Mouse (Mus musculus) neural tube, embryonic 10.5 days (tissue): ENCODE results near the gene Birc2.

ENCODE experiments used
- DNase-seq: peaks from one replicate; pipeline ENCODE4 v3.0.0-alpha.2; 2017; ENCODE audit warnings: low spot score; ENCODE audit errors: extremely low spot score

The Birc2 gene

DNA sequence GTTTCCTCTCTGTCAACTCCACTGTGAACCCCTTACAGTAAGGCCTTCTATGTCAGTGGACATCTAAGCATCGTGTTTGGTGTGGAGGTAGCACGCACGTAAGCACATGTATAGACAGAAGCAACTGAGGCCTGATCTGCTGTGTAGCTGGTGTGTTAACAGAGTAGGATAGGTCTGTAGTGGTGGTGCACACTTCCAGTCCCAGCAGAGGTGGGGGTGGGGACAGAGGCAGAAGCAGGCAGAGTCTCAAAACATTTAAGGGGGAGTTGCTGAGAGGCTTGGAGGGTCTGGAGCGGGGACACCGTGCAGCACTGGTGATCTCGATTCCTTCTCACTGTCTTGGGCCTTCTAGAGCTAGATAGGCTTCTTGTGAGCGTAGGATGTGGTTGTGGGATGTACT, 50.8 kb downstream of the Birc2 start:
- DNase-seq = no peak

DNA sequence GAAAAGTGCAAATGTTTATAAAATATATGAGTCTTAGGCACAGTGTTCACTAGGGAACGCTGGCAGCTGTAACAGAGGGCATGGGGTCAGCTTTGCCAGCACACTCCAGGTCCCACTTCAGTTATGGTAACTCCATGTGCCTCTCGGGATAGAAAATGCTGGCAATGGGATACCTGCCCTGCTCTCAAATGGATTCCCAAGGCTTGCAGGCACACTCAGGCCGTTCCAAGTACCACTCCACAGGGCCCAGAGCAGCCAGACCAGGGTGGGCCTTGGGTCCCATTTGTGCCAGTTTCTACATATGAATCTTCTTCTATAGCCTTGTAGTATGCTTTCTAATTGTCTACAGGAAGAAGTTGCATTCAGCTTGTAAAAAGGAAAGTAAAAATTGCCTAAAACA, 51.5 kb downstream of the Birc2 start:
- DNase-seq = no peak

DNA sequence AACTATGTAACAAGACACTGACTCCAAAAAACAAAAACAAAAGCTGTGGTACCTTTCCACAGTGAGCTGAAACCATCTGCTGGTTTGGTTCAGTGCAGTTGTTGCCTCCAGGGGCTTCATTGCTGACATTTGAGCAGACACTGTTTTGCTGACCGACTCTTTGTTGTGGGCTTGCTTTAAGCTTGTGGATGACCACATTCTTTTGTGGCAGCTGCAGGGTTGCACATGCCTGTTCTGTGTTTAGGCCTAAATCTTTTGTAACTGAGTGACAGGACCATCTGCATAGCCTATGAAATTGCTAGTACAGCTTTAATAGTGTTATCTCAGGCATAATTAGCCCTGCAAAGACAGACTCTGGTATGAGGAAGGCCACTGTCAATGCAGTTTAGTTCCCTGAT, 52.2 kb downstream of the Birc2 start:
- DNase-seq = no peak

DNA sequence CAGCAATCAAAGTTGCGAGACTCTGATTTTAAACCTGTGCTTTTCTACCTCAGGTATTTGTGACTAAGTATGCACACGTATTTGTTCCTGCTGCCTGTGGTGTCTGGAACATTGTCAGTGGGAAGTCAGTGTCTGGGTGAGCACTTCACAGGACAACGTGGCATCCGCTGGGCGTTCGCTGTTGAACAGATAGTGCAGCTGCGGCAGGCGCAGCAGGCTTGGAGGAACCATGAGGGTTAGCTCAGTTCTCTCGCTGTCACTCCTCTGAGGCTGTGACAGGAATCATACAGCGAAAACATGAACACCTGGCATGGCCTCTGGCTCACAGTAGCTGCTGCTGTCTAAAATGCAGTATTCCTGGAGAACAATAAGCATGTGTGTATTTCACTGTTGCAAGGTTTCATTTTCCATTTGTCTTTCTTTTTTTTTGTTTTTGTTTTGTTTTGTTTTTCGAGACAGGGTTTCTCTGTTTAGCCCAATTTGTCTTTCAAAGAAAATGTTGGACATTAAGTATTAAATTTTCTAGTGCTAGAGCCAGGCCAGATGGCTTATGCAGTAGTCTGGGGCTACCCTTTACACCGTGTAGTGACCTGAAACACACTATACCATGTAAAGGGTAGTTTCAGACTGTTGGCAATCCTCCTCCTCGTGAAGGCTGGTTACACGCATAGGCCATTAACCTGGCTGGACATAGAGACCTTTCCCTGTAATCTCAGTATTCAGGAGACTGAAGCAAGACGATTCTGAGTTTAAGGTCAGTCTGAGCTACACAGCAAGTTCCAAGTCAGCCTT, 52.8 kb downstream of the Birc2 start:
- DNase-seq = no peak

DNA sequence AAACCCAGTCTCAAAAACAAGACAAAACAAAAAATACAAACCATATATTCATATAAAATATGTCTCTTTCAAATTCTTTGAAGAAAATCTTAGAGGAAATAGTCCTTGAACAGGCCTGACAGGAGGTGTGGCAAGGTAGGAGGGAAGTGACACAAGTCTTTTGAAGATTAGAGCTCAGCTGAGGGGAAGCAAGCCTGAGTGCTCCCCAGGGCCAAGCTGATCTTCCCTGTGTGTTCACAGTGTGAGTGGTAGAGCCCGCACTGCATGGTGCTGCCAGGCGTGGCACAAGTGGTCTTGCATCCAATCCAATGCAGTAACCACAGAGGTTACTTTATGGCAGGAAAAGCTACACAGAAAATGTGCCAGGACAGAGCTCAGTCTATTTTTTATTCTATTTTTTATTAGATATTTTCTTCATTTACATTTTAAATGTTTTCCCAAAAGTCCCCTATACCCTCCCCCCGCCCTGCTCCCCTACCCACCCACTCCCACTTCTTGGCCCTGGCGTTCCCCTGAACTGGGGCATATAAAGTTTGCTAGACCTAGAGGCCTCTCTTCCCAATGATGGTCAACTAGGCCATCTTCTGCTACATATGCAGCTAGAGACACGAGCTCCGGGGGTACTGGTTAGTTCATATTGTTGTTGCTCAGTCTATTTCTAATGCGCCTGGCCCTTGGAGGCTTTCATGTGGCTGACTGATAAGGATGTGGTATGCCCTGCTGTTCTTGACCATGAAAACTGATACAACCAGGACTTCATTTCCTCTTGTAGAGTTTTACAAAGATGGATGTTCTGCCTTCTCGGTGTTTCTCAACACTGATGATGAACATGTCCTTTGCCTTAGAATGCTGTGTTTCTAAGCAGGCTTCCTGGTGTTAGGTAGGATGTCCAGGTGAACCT, 56.4 kb downstream of the Birc2 start:
- DNase-seq = no peak

DNA sequence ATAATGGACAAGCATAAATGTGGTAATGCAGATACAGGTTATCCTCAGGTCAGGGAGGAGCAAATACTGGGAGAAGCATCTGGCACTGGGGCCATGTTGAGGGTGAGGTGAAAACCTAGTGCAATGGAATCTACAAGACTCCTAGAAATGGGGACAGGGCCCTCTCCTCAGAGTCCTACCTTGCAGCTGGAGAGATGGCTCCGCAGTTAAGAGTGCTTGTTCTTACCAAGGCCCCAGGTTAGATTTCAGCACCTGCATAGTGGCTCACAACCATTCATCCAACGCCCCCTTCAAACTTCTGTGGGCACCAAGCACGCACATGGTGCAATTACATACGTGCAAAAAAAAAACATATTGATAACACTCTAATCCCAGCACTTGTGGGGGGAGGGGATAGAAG, 57.1 kb downstream of the Birc2 start:
- DNase-seq = no peak

DNA sequence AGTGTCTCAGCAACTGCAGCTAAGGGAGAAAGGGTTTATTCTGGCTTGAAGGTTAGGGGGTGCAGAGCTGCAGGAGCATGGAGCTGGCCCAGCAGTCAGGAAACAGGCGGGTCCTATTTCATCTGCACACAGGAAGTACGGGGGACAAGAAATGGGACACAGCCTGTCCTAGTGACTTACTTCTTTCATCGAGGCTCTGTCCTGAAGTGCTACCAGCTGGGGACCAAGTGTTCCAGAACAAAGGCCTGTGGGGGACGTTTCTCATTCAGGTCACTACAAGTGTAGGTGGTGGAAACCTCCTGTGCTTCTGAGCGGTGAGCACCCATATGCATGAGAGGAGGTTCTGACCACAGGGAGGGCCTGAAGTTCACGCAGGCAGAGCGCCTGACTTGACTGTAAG, 58.1 kb downstream of the Birc2 start:
- no peak for DNase-seq

DNA sequence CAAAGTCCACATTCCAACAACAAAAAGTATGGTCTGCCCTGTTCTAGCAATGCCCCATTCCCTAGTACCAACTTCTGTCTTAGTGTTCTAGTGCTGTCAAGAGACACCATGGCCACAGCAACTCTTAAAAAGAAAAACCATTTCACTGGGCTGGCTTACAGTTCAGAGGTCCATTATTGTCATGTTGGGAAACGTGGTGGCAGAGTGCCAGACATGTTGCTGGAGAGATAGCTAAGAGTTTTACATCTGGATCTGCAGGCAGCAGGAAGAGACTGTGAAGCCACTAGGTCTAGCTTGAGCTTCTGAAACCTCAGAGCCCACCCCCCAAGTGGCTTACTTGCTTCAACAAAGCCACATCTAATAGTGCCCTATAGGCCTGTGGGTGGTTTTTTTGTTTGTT, 59.2 kb downstream of the Birc2 start:
- DNase-seq = no peak

DNA sequence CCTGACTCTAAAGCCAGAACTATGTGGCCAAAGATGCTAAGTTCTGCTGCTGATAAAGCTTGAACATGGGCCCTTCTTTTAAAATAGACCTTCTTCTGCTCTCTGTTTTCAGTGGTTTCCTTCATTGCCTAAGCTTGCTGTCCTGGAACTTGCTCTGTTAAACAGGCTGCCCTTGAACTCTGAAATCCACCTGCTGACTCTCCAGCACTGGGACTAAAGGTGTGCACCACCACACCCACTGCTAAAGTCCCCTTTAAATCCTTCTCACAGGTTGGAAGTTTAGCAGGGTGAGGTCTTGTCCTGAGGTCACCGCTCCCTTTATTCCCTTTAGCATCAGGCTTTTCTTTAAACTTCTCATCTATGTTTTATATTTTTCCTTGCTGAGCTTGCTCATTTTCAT, 59.9 kb downstream of the Birc2 start:
- DNase-seq = no peak

DNA sequence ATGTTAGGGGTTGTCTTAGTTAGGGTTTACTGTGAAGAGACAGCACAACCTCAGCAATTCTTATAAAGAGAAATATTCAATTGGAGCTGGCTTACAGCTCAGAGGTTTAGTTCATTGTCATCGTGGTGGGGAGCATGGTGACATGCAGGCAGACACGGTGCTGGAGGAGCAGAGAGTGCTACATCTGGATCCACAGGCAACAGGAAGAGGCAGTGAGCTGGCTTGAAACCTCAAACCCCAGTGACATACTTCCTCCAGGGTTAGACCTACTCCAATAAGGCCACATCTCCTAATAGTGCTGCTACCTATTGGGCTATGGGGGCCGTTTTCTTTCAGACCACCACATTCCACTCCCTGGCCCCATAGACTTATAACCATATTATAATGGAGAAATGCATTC, 60.9 kb downstream of the Birc2 start:
- no peak for DNase-seq

DNA sequence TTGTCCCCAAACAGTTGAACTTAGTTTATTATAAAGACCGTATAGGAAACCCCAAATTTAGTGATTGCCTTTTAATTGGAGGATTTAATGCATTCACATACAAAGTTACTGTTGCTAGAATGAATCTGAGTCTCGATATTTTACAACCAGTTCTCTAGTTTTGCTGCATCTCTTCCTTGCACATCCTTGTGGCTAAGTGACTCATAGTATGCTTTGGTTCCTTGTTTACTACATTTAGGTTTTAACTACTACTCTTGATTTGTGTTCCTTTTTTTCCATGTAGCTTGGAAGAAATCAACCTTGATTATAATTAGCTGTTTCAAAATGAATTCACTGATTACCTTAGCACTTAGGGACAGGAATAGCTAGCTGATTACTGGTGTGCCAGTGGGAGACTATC, 61.9 kb downstream of the Birc2 start:
- DNase-seq = no peak

DNA sequence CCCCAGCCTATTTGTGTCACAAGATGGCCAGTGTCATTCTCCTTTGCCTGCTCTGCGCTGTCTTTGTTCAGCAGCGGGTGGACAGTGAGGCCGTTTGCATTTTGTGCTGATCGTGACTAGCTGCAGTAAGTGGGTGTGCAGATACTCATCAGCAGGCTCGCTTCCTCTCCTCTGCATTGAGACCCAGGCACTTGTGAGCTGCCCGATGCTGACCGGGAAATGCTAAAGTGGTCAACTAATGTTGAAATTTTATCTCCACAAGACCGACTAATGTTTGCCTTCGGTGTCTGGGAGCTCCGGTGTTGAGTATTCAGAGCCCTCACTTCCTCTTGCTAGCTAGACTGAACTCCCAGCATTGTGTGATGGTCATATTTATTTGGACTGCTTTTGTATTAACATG, 62.3 kb downstream of the Birc2 start:
- no peak for DNase-seq

DNA sequence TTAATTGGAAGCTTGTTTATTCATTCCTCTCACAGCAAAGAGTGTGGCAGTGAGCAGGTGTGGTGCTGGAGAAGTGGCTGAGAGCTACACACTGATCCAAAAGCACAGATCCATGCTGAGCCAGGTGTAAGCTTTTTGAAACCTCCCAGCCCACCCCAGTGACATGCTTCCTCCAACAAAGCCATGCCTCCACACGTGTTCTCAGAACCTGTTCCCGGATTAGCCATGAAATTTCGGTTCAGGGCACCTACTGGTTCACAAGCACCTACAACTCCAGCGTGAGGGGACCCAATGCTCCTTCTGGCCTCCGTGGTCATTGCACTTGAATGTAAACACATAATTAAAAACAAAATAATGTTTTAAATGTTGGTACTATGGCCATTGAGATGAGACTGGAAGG, 63.2 kb downstream of the Birc2 start:
- DNase-seq = no peak

DNA sequence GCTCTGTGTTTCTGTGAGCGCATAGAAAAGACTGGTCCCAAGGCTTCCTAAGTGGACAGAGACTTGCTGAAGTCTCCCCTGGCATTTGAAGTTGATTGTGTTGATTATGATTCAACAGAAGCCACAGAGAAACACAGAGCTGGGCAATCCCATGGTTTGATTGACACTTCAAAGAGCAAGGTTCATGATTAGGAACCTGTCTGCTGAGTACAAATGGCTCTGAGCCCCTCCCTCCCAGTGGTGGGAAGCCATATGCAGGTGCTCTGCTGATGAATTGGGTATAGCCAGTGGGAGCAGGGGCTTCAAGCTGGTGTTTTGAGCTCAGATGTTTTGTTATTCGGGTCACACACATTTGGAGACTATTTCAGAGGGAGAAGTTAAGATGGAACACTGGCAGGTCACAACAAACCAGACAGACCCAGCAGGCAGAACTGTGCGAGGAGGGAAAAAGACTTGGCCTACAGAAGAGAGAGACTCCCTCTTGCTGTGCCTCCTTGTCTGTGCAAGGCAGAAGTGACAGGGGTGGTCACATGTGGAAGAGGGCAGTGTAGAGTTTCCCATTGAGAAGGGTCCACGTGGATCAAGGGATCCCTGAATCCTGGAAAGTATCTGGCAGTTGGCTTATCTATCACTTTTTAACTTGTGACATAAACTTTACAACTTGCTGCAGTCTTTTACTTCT, 64.0 kb downstream of the Birc2 start:
- DNase-seq = no peak

DNA sequence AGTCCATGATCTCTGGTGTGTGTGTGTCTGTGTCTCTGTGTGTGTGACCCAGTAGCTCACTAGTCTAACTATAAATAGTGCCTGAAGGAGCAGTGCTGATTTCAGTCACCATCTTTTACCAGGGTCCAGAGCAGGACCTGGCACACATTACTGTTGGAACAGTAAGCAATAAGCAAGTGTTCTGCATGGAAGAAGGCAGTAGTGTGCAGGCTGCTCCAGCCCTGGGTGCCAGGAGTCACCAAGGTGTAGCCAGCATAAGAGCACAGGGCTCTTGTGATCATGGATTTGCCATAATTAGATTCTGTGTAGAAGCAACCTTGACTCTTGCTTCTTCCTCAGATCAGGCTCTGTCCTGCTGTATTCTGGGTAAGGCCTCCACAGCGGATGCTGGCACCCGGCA, 64.5 kb downstream of the Birc2 start:
- DNase-seq = no peak

DNA sequence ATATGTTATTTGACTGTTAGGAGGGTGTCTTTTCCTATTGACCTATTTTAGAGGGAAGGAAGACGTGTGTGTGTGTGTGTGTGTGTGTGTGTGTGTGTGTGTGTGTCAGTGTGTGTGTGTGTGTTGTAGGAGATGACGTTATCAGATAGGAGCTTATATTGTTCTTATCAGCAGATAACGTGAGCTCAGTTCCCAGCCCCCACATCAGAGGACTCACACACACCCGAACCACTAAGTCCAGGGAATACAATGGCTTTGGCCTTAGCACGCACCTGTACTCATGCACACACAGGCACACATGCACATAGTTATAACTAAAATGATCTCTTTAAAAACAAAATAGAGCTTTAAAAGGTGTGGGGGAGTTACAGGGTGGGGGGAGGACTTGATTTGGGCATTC, 67.4 kb downstream of the Birc2 start:
- no peak for DNase-seq

DNA sequence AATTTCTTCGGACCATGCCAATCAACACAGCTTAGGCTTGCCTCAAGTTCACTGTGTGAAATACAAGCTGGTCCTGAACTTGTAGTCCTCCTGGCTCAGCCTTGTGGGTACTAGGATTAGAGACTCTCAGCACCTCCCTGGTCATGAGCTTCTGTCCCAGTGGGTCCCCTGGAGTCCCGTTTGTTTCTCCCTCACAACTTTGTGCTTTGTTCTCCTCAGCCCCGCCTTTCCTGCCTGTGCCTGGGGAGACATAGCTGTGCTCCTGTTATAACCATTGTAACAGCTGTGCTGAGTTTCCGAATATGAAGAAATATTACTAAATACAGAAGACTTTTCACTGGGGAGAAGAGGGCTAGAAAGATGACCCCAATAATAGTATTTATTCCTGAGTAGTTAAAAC, 67.8 kb downstream of the Birc2 start:
- DNase-seq = no peak
